Mouse (Mus musculus) spleen, postnatal 4 days (tissue): ENCODE measurements around the gene Nabp1.

ENCODE experiments used
- DNase-seq, 2 experiments: peaks; one replicate each; pipeline ENCODE4 v3.0.0; 2022; ENCODE audit warnings: low spot score in 2 of 2

The Nabp1 gene

DNA sequence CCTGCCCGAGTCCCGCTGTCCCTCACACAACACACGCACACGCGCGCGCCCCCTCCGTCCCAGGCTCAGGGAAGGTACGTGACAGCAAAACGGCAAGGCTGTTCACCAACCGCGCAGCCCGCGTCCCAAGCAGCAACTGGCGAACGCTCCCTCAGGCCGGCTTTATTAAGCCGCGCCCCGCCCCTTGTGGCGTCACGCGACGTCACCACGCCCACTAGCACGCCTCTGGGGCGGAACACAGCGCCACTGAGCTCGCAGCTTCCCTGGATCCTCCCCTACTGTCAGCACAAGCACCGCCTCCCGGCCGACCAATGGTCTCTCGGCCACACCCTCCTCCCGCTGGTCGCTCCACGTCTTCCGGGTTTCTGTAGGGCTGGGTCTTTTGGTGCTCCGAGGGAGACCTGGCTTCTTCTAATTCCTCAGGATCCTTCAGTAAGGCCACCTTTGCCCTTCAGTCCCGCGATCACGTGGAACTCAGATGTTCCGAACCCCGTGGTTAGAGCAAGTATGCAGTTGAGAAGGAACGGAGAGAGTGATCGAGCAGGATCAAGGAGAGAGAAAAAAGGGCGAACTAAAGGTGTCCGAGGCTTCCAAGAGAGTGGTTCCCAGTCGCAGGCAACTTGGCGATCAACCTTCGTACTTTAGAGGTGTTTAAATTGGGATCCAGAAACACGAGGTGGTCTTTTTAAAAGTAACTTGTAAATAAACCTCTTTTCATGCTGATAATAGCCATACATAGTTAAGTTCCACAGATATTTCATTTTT, at the start of gene Nabp1:
TSS of gene Nabp1 (minus strand) at position 164 of the 765 bp plus-strand sequence.
- peak; percentile 99 for DNase-seq

DNA sequence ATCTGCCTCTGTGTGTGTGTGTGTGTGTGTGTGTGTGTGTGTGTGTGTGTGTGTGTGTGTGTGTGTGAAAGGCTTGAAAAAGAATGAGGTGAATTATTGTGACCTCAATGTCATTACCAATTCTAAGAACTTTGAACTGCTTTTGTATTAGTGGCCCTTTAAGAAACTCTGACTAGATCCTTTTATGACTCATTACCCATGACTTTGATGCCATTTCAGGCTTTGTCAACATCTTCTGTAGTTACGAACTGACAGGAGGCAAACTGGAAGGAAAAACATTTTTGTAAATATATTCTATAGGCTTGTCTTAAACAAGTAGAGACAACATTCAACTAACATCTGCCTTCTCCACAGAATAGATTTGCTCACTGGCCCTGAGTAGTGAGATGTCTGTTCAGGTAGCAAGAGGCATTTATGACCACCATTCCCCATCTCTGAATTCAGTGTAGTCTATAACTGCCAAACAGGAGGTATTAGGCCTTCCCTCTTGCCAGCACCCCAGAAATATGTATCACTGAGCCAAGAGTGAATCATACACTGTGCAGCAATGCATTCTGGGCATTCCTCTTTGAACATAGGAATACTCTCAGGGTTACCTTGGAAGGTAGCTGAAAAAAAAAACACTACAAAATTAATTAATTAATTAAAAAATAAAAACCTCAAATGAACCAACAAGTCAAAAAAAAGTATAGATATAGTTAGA, 47.5 kb upstream of the Nabp1 start:
- no peak for DNase-seq

DNA sequence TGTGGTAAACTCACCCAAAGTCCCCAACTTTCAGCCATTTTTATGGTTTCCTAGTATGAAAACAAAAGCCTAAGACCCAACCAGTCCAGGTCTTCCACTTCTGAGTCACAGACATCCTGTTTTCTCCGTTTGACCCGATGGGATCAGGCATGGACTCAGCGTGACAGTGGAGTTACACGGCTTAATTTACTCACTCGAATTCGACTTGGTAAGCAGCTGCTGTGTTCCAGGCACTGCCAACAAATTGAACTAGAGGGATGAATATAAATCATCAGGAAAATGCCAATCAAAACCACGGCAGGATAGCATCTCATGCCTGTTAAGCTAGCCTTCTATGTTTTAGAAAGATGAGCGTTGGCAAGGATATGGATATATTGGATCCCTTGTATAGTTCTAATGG, 43.4 kb upstream of the Nabp1 start:
- DNase-seq: no peak

DNA sequence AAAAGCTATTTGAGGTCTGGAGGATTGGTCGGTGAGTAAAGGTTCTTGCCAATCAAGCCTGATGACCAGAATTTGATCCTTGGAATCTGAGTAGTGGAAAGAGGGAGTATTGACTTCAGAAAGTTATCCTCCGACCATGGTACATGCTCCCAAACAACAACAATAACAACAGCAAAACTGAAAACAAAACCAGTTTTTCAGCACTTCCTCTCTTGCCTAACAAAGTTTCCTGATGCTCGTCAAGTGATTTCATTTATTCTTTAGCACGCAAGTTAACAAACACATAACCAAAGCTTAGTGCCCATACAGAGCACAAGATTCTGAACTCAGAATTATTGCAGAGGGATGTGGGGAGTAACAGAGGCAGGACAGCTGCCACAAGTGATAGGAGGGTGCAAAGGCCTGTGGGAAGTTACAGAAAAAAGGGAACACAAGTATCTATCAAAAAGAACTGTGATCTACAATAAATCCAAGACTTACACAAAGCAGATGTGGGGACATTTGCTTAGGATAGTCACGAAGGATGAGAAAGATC, 42.1 kb upstream of the Nabp1 start:
- no peak for DNase-seq

DNA sequence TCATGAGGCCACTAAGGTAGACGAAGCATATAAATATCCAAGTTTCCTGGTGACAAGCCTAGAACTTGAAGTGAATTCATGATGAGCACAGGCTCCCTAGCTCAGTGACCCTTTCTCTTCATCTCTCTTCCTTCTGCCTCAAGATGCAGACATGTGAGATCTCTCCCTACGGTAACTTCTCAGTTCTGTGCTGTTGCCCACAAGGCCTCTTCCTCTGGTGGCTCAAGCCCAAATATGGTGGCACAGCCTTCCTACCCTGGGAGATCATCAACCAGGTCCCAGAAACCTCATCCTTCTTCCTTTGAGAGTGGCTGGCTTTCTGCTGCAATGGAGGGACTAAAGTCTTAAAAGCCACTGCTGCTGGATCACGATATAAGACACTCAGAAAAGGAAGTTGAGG, 40.9 kb upstream of the Nabp1 start:
- no peak for DNase-seq

DNA sequence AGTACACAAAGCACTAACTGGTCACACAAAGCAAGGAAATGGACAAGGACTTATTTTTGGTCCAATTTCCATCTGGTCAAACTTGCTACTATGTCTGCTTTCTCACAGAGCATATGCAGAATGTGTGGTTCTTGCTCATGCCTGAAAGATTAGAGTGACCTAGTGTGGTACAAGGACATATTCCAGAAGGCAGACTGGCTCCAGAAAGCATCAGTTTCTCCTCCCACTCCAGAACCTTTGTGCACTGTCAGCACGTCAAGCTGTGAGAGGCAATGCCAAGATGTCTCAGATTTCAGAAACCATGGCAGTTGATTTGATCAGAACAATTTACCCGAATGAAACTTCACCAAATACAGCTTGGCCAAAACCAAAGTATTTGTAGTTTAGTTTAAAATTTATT, 37.4 kb upstream of the Nabp1 start:
- DNase-seq: no peak

DNA sequence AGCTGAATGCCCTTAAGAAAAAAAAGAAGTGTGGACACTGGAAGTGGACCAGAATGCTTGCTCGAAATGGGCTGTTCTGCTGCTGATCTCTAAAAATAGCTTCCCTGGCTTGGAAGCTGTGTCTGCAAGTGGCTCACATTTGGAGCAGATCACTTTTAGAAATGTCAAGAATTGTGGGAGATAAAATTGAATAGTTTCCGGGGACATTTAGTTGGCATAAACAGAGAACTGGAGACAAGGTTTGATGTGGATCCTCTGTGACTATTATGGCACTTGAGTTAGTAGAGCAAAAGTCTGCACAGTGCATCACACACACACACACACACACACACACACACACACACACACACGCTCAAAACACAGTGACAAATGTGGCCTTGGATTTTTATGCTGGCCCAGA, 36.8 kb upstream of the Nabp1 start:
- DNase-seq: no peak

DNA sequence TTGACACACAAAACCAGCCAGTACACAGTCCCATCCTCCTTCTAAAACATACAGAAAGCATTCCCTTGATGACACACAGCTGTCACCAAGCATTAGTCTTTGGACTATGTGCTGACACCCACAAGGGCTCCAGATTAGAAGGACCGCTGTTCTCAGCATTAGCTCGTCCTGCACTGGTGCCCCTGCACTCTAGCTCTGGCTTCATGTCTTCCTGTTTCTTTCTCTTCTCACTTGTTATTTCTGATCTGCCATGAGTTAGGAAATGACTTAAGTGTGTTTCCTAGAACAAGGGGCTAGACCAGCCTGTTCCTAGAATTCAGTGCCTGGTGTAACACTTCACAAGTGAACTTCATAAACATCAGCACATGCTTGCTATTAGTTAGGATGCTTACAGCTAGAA, 36.2 kb upstream of the Nabp1 start:
- no peak for DNase-seq

DNA sequence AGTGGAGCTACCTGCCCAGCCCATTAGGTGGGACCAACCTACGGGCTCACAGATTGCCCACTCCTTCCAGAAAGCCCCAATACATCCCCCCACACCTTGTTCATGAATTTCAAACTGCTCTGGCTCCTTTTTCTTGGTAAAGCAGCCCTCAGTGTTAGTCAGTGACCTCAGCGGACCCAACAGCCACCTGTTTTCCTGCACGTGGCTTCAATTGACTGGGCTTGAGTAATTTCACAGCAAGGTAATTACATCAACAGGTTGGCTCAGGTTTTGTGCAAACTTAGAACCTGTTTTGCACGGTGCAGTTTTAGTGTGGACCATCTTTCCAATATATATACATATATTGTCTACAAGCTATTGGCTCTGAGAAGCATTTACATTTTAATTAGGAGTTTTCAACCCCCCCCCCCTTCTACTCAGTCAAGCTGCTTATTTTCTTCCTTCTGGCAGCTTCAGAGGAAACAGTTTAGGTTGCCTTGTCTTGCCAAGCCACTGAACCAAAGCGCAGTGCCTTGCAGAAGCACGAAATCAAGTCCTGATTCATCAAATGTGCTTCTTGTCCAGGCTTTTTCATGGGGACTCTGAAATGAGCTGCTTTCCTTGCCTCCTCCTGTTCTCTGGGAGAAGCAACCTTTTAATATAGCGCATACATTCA, 35.0 kb upstream of the Nabp1 start:
- no peak for DNase-seq

DNA sequence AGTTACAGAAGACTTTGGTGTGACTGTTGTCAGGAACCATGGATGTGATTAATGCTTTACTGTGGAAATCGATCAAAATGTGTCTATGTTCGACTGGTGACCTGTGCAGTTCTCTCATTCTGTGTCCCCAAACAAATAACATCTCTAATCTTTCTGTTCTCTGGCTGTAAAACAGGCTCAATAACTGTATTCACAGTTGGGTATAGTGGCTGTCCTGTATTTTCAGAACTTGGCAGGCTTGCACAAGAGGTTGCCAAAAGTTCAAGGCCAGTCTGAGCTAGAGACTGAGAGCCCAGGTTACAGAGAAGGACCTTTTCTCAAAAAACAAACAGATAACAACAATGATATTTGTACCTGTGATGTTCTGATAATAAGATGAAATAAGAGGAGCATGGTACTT, 34.1 kb upstream of the Nabp1 start:
- no peak for DNase-seq

DNA sequence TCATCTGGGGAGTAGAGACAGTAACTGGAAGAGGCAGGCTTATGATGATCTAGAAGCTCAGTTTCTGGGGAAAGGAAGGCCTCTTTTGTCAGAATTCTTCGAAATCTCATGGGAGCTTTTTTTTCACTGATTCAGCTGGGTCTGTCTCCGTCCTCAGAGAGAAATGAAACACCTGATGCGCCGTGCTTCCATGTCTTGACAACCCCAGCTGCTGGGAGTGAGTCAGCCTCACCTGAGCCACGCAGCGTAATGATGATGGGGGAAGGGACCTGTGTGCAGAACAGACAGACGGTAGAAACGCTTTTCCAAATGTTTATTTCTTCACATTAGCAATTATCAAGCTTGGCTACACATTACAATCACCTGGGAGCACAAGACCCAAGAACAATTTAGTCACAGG, 31.6 kb upstream of the Nabp1 start:
- DNase-seq: no peak

DNA sequence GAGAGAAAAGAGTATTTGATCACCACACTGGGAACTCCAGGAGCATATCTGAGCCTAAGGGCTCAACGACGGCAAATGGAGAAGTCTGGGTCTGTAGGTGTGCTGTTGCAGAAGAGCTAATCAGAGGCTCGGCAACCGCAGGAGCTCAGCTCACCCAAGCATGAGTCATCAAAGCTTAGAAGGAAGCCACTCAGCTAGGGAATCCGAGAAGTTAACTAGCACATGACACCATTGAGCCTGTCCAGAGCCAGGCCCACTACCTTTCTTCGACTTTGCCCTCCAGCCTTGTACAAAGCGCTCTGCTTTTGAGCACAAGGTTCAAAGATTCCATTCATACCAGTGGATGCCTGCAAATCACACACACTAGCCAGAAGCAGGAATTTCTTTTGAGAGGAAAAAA, 30.9 kb upstream of the Nabp1 start:
- DNase-seq: peak; percentile 18 to 61

DNA sequence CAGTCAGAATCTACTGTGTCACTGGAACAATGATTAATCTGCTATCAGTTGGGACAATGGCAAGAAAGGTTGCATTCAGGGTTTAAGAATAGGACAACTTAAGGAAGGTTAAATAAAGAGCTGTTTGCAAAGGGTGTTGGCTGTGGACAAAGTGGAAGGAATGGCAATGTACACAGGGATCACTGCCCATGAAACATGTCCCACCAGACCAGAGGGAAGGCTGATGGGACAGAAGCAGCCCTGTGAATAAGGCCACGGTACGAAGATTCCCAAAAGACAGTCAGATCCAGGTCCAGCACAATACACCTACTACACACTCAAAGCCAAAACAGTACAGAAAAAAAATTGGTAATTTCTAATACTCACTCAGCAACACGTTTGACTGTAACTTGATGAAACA, 30.3 kb upstream of the Nabp1 start:
- DNase-seq: no peak

DNA sequence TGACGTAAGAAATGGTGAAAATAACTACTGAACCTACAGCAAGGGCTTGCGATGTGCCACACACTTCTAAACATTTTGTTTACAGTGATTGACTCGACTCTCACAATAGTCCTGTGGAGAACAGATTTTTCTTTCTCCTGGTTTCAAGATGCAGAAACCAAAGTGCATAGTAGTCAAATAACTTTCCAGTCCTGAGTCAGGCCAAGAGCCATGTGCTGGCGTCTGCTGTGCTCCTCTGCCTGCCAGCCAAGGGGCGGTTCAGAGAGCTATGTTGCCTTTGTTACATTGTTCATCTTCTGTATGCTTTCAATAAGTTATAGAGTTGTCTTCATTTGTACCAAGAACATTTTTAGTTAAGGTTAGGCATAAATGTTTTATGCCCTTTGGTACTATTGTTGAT, 29.2 kb upstream of the Nabp1 start:
- no peak for DNase-seq

DNA sequence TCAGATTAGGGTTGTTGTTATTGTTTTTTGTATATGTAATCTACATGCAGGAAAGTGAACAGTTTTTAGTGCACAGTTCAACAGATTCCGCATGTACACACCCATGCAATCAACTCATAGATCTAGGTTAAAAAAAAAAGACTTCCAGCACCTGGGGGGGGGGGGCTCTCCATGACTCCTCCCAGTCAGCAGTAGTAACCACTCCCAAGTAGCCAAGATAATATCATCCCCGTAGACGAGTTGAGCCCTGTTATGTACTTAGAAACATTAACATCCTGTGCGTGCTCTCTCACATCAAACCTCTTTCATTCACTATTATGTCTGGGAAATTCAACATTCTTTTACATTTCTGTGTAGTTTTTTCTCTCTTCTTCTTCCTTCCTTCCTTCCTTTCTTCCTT, 28.0 kb upstream of the Nabp1 start:
- DNase-seq: no peak

DNA sequence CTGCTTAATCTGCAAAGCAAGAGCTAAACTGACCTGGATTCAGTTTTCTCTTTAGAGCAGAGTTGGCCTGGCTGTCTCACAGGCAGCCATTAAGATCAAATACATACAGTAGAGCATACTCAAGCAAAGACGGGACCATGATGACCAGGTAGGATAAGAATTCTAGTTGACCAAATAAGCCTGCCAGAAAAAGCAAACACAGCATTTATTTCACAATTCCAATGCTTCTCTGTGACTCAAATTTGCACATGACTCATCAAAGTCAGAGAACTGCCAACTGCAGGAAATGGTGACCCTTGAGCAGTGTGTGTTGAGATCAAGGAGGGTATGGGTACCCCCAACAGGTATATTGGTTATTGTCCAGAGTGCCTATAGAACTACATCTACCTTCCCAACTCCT, 27.4 kb upstream of the Nabp1 start:
- DNase-seq: no peak

DNA sequence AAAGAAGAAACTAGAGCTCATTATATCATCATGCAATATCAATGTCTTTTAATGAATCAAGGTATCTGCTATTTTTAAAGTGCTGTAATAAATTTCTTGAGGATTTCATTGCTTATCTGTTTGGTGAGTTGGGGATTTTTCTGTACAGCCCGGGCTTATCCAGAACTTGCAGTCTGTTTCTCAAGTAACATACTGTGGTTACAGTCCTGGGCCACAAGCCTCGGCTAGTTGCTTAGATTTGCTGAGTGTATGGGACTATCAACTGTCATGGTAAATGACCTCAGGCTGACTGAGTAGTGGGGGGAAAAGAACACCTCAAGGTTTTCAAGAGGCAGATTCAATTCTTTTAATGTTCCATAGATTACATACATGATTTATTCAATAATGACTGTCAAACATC, 24.8 kb upstream of the Nabp1 start:
- no peak for DNase-seq

DNA sequence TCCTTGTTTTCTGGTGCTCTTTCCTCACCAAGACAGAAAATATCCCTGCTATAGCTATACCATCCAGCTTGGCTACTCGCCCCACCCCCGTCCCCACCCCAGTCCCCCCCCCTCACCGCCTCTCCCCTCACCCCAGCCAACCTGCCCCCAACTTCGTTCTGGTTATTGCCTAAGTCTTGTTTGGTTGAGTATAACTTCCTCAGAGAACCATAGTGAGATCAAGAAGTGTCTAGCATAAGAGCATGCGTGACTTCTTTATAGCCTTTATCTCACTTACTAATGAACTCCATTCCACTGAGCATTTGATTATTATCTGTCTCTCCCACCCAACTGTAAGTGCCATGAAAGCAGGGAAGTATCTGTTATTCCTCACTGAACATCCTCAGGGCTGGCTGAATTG, 24.1 kb upstream of the Nabp1 start:
- DNase-seq: no peak

DNA sequence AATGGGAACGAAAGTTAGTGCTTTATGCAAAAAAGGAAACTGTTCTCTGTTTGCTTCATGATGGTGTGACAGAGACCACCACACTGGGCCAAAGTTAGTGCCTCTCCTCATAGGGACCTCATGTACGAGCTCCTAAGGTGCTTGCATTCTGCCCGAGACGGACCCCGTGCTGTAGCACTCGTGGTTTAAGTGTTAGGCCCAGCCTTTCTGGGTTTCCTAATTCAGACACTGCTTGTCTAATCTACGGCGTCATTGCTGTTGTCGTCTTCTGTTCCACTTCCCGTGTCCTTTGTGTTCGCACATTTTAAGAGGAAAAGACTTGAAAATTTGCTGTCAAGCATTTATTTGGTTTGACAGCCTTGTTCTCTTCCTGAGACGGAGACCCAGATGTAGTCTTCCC, 23.0 kb upstream of the Nabp1 start:
- no peak for DNase-seq

DNA sequence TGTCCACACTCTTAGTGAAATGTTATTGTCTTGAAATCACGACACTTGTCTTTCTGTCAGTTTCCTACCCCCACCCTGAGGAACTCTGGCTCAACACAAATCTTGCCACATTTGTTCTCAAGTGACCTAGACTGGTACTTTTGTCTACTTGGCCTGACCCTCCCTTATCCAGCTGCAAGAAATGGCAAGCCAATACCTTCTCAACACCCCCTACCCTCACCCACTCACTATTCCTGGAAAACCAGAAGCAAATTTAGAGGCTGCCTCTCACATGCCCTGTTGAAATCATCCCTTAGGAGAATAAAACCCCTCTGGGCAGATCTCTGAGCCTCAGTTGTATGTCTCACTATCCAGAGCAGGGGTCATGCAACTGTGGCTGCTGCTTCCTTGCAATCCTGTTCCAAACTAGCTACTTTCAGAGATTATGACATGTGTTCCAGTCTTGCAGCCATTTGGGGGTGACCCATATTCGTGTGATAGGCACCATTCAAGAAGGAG, 20.4 kb upstream of the Nabp1 start:
- no peak for DNase-seq

DNA sequence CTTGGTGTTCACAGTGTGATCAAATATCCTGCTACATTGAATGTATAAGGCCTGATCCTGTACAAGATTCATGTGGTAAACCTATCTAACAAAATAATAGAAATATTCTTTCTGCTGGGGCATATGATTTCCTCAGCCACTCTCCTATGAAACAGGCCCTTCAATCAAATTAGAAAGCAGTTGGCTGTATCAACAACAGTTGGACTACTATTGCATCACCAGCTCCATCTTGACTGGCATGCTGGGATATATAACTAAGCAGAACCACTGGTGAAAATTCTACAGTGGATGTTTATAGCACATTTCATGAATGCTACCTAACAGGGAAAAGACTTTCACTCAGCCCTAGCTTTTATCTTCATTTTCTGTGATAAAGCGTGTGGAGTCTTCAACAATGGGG, 17.9 kb upstream of the Nabp1 start:
- no peak for DNase-seq

DNA sequence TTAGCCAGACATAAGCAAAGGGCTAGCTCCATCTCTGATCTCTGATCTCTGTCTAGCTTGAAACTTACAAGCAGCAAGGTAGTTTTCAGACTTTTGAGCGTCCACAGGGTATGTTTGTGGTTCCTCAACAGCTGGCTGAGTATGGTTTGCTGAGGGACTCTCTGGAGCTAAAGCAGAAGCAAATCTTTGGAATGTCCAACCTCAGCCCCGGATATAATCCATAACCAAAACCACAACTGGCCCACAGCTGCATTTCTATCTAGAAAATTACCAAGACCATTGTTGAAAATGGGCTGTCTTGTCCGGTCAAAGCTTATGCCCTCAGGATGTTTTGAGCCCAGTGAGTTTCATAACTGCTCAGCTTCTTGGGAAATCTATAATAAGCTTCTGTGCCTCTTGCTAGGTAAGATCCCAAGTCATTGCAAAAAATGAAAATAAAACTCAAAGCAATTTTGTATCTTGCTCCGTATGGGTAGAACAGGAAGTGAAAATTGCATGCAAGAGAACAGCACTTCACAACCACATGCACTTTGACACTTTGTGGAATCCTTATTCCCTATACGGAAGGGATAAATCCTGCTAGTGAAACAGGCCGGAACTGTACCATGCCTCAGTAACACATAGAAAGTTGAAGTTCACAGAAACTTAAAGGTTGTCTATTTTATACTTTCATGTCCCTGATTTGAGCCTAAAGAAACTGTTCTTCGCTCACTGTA, 15.5 kb upstream of the Nabp1 start:
- no peak for DNase-seq
